Mouse (Mus musculus): ENCODE data around the gene Cep72.
"Not testable (repeated sequence)": the region's sequence is repeated elsewhere in the genome, so short reads cannot be mapped to it uniquely, and the experiment has no call there.

Cep72 gene

GRCm38 (mm10) chr13:74031133-74031532 is 31.0 kb downstream of the Cep72 start:
- DNase-seq (ENCODE audit: extremely low read depth, low read depth, low spot score): no peak

GRCm38 (mm10) chr13:74030691-74031090 is 31.4 kb downstream of the Cep72 start:
- no peak for DNase-seq (ENCODE audit: extremely low read depth, low read depth, low spot score)

DNA sequence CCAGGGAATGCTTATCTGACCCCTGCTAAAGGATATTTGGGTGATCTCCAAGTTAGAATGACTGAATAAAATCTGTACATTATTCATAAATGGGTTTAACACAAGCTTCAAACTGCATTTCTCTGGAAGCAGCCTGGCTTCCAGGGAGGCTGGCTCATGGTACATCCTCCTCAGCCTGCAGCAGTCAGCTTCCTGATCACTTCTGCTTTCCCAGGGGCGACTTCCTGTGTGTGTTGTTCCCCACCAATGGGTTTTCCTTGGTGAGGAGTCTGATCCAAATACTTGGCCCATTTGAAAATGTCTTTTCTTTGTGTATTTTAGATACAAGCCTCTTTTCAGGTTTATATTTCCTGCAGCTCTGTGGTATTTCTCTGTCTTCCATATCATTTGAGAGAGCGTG is 33.1 kb downstream of the Cep72 start:
- DNase-seq (ENCODE audit: extremely low read depth, low read depth, low spot score): no peak

DNA sequence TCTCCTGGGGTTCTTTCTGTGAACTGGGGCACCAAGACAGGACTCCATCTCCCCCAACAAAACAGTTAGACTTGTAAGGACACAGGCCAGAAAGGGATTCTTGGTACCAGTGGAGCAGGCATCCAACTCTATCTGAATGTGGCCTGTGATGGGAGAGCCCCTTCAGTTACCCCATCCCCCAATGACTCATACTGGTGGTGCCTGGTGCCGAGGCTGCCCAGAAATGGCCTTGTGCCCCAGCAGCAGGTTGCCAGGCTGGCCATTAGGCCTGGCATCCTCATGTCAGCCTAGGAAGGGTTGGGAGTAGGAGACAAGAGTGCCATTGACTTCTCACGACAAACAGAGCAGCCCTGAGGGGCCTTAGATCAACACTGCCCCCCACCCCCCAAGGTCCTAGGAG is 34.0 kb downstream of the Cep72 start:
- DNase-seq (ENCODE audit: extremely low read depth, low read depth, low spot score): no peak

DNA sequence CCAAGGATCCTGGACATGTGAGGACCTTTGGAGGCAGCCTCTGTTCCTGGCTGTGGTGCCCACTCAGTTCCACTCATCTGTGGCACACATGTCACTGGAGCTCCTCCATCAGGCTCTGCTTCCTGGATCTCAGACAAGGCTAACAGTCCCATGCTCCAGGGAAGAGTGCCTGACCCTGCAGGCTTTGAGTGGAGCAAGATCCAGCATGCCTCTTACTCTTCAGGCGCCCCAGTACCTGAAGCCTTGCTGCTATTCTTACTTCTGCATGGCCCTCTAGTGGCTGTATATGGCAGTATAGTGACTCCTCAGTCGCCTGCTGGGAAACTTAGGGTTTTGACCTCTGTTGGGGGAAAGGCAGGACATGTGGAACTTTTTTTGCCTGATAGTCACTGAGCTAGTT is 35.9 kb downstream of the Cep72 start:
- DNase-seq (ENCODE audit: extremely low read depth, low read depth, low spot score): no peak

- peak; percentile 84 for DNase-seq (ENCODE audit: extremely low read depth, low read depth, low spot score)
These were observed 36.7 kb downstream of the Cep72 start for GRCm38 (mm10) chr13:74025151-74026081.

DNA sequence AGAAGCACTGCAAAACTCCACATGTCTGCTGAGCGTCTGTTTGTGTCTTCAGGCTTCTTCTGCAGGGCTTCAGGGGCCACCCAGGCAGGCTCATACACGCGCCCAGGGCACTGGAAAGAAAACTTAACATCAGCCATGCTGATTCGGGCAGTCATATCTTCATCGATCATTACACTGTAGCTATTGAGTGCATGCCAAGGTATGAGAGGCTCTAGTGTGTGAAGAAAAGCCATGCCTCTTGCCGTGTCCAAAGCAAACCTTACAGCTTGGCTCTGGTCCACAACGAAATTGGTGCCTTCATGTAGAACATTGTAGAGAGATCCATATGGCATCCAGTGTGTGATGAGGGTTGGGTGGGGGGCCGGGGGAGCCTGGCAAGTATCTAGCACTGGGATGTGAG is 43.1 kb downstream of the Cep72 start:
- peak; percentile 28 for DNase-seq (ENCODE audit: extremely low read depth, low read depth, low spot score)

GRCm38 (mm10) chr13:74017426-74017825 is 44.7 kb downstream of the Cep72 start:
- DNase-seq (ENCODE audit: extremely low read depth, low read depth, low spot score): no peak

DNA sequence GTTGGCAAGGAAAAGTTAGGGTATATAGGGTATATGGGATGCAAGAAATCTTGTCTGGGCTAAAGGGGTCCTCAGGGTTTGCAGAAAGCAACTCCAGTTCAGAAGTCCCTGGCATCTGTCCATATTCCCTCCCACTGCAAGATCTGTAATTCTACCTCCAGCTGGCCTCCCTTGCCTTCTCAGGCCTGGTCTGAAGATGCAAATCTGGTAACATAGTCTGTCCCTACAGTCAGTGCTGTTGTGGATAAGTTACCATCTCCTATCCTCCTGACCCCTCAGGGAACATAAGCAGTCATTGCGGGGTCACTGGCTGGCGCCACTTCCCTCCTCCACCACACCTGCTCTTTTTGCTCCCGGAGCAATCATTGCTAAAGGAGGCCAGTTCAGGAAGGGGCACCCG is 46.2 kb downstream of the Cep72 start:
- no peak for DNase-seq (ENCODE audit: extremely low read depth, low read depth, low spot score)

GRCm38 (mm10) chr13:74010678-74011077 is 51.4 kb downstream of the Cep72 start:
- no peak for DNase-seq (ENCODE audit: extremely low read depth, low read depth, low spot score)

- no peak for DNase-seq (ENCODE audit: extremely low read depth, low read depth, low spot score)
These were observed 52.1 kb downstream of the Cep72 start for GRCm38 (mm10) chr13:74009791-74010614.

DNA sequence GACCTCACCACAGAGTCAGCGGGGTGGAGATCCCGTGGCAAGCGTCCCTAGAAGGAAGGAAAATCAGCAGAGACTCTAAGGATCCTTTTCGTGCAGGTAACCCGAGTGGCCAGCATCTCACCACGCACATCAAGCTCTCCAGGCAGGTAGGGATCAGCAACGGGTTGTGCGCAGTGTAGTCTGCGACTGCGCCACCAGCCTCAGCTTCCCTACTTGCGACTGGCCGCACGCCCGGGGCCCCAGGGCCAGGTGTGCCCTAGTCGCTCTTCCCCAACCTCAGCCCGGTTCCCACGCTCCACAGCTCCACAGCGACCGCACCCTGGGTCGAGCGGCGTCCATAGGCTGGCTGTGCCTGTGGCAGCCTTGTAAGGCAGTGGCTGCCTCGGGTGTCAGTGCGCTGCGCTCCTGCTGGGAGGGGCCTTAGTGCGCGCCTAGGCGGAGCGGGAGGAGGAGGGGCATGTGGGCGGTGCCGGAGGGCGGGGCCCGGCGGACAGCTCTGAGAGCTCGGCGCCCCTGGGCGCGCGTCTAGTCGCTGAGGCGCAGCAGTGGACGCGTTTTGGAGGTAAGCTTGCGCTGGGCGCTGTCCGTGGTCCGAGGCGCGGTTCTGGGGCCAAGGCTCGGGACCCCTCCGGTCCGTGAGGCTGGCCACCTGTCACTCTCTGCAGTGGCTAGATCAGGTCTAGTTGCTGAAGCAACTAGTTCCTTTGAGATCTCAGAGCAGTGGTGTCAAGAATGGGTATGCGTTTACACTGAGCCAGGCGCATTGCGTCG is 53.0 kb downstream of the Cep72 start, which contains the start of gene Tppp:
Tppp (plus strand) TSS at position 460 of the 771 bp plus-strand sequence.
- no peak for DNase-seq (ENCODE audit: extremely low read depth, low read depth, low spot score)

DNA sequence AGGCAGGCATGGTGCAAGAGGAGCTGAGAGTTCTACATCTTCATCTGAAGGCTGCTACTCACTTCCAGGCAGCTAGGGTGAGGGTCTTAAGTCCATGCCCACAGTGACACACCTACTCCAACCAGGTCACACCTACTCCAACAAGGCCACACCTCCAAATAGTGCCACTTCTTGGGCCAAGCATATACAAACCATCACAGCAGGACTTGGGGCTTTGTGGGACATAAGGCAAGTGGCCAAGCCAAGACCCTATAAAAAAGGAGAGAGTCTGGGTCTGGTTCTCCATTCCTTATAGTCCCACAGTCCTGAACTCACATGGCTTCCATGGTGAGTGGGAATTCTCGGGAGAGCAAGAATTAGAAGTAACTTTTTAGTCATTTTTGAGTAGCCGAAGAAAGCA is 53.9 kb downstream of the Cep72 start:
- not testable (repeated sequence) for DNase-seq (ENCODE audit: extremely low read depth, low read depth, low spot score)

GRCm38 (mm10) chr13:74006881-74007280 is 55.2 kb downstream of the Cep72 start:
- not testable (repeated sequence) for DNase-seq (ENCODE audit: extremely low read depth, low read depth, low spot score)

DNA sequence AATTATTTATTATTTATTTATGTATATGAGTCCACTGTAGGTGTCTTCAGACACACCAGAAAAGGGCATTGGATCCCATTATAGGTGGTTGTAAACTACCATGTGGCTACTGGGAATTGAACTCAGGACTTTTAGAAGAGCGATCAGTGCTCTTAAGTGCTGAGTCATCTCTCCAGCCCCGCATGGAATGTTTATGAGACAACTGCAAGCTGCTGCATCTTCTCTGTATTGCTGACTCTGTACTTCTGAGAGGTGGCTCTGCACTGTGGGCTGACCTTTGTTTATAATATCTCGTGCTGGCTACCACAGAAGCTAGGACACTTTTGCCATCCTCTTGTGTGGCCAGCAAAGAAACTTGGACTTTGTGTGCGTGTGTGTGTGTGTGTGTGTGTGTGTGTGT is 60.6 kb downstream of the Cep72 start:
- no peak for DNase-seq (ENCODE audit: extremely low read depth, low read depth, low spot score)

GRCm38 (mm10) chr13:74000961-74001360 is 61.1 kb downstream of the Cep72 start:
- DNase-seq (ENCODE audit: extremely low read depth, low read depth, low spot score): no peak

GRCm38 (mm10) chr13:74000519-74000918 is 61.6 kb downstream of the Cep72 start:
- no peak for DNase-seq (ENCODE audit: extremely low read depth, low read depth, low spot score)

DNA sequence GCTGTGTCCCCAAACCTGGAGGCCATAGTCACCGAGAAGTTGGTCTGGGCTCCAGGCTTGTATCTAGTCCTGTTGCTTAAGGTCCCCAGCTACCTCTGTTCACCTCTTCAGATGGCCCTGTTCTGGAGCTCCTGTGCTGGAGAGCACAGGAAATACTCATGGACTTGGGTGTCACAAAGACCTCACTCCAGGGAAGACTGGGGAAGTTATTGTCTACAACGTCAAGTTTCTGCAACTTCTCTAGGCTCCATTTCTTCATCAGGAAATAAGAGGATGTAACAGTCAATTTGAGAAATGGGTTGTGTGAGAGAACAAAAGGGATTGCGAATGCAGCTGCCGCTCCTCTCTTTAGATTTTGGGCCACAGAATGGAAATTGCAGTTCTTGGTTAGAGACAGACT is 65.6 kb downstream of the Cep72 start:
- no peak for DNase-seq (ENCODE audit: extremely low read depth, low read depth, low spot score)

- no peak for DNase-seq (ENCODE audit: extremely low read depth, low read depth, low spot score)
These were observed 70.8 kb downstream of the Cep72 start for GRCm38 (mm10) chr13:73991267-73991666.

DNA sequence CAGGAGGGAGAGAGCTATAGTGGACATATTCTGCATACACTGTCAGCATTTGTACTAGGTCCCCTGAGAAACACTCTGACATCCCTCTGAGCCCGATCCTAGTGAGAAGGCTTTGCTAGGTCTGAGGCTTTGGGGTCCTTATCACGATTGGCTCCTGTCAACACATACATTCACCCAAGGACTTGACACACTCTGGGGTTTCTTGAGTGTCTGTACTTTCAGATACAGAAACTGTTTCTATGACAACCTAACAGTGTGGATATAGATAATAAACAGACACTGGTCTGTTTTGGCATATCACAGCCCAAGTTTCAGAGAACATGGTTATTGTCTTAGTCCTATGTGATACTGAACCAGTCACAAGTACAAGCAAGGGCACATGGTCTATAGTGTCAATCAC is 71.3 kb downstream of the Cep72 start:
- DNase-seq (ENCODE audit: extremely low read depth, low read depth, low spot score): no peak

DNA sequence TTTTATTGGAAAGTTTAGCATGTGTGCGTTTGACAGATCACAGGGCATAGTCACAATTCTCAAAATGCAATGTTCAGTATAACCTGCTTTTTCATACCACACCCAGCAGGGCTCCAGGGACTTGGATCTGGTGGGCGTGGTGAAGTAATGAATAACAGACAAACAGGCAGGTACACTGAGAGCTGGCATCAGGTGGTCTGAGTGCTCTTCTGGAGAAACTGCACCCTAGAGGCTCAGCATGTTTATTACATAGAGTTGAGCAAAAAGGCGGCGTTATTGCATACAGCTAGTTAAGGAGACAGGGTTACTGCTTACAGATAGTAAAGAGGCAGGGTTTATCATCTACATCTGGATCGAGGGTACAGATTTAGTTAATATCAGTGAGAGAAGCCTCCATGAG is 71.8 kb downstream of the Cep72 start:
- no peak for DNase-seq (ENCODE audit: extremely low read depth, low read depth, low spot score)

Data from fat pad, adult 2 months (tissue).